Mouse (Mus musculus): ENCODE results near the gene Slc16a13. TPM values are rescaled to one million over a fixed set of nuclear protein-coding genes. Genes with fewer than 3 reads are reported as not detected.

Gene Slc16a13
- polyA plus RNA-seq, 1 experiment from 2014 or later, result 16.0 TPM

GRCm38 (mm10) chr11:70227661-70228245 lies 6.9 kb upstream of the Slc16a13 start:
- H3K9me3 ChIP-seq (replicated peaks), result no peaks in the 10 kb centered on the region
- DNase-seq (ENCODE audit: low spot score), result no peak
- H3K27ac ChIP-seq (replicated peaks), result no peak overlapping the region
- H3K4me1 ChIP-seq, result peaks cover 53% of the 10 kb centered on the region
- peaks cover 90% of the 10 kb centered on the region for H3K27me3 ChIP-seq (ENCODE audit: low read depth, poor library complexity, severe bottlenecking)
- WGBS, result 87% methylated on average over 4 of the region's 4 CpGs
- peak overlapping the region; percentile 12; the same call in 1 of the 2 replicates for H3K4me3 ChIP-seq
- H3K36me3 ChIP-seq, result no peaks in the 10 kb centered on the region

GRCm38 (mm10) chr11:70227126-70227525 lies 6.3 kb upstream of the Slc16a13 start:
- Histone ChIP-seq H3K27ac (replicated peaks) (no peak overlapping the region), H3K4me3 (peak overlapping the region; percentile 39; the same call in 1 of the 2 replicates), H3K9me3 (replicated peaks) (no peaks in the 10 kb centered on the region), H3K36me3 (no peaks in the 10 kb centered on the region), H3K4me1 (peaks cover 51% of the 10 kb centered on the region), H3K27me3 (ENCODE audit: low read depth, poor library complexity, severe bottlenecking) (peaks cover 95% of the 10 kb centered on the region)
- DNase-seq (ENCODE audit: low spot score), result no peak
- 37% methylated on average over 5 of the region's 5 CpGs for WGBS

GRCm38 (mm10) chr11:70226602-70226890 lies 5.7 kb upstream of the Slc16a13 start:
- no peak for DNase-seq (ENCODE audit: low spot score)
- 8% methylated on average over 18 of the region's 18 CpGs for WGBS

GRCm38 (mm10) chr11:70225798-70226601 lies 5.1 kb upstream of the Slc16a13 start:
- no peak overlapping the region; the same call in none of the 2 replicates for H3K27ac ChIP-seq (replicated peaks)

More at GRCm38 (mm10) chr11:70226602-70226890, 5.7 kb upstream of the Slc16a13 start:
- no peaks in the 10 kb centered on the region for H3K36me3 ChIP-seq
- no peaks in the 10 kb centered on the region for H3K9me3 ChIP-seq (replicated peaks)
- no peak overlapping the region; the same call in none of the 2 replicates for H3K27ac ChIP-seq (replicated peaks)
- H3K4me1 ChIP-seq, result peaks cover 55% of the 10 kb centered on the region
- peaks cover 94% of the 10 kb centered on the region for H3K27me3 ChIP-seq (ENCODE audit: low read depth, poor library complexity, severe bottlenecking)
- peak overlapping the region; percentile 39 for H3K4me3 ChIP-seq

GRCm38 (mm10) chr11:70223724-70224123 lies 2.9 kb upstream of the Slc16a13 start:
- no peak overlapping the region for H3K4me3 ChIP-seq
- peaks cover 63% of the 10 kb centered on the region for H3K4me1 ChIP-seq
- no peak for DNase-seq (ENCODE audit: low spot score)
- no peaks in the 10 kb centered on the region for H3K9me3 ChIP-seq (replicated peaks)
- no peak overlapping the region for H3K27ac ChIP-seq (replicated peaks)
- H3K27me3 ChIP-seq (ENCODE audit: low read depth, poor library complexity, severe bottlenecking), result peaks cover 72% of the 10 kb centered on the region
- H3K36me3 ChIP-seq, result peaks cover 3% of the 10 kb centered on the region; the same call in 1 of the 2 replicates
- 85% methylated on average over 9 of the region's 9 CpGs for WGBS

More at GRCm38 (mm10) chr11:70225798-70226601, 5.1 kb upstream of the Slc16a13 start:
- peaks cover 89% of the 10 kb centered on the region for H3K27me3 ChIP-seq (ENCODE audit: low read depth, poor library complexity, severe bottlenecking)
- no peak for DNase-seq (ENCODE audit: low spot score)
- 18% methylated on average over 27 of the region's 27 CpGs for WGBS
- peak overlapping the region; percentile 39 for H3K4me3 ChIP-seq
- H3K4me1 ChIP-seq, result peaks cover 60% of the 10 kb centered on the region
- no peaks in the 10 kb centered on the region for H3K36me3 ChIP-seq
- H3K9me3 ChIP-seq (replicated peaks), result no peaks in the 10 kb centered on the region

GRCm38 (mm10) chr11:70221603-70222500 lies 988 bp upstream of the Slc16a13 start:
- H3K27me3 ChIP-seq (ENCODE audit: low read depth, poor library complexity, severe bottlenecking), result peaks cover 64% of the 10 kb centered on the region
- no peaks in the 10 kb centered on the region for H3K9me3 ChIP-seq (replicated peaks)
- H3K36me3 ChIP-seq, result peaks cover 16% of the 10 kb centered on the region

GRCm38 (mm10) chr11:70220323-70220722 lies 541 bp downstream of the Slc16a13 start:
- no peaks in the 10 kb centered on the region for H3K9me3 ChIP-seq (replicated peaks)
- under 1% methylated on average over 24 of the region's 24 CpGs for WGBS
- peak overlapping the region; percentile 91 for H3K27ac ChIP-seq (replicated peaks)
- peaks cover 17% of the 10 kb centered on the region for H3K36me3 ChIP-seq
- peak overlapping the region; percentile 73 for H3K4me3 ChIP-seq
- no peak for DNase-seq (ENCODE audit: low spot score)
- H3K4me1 ChIP-seq, result peaks cover 49% of the 10 kb centered on the region
- peaks cover 64% of the 10 kb centered on the region for H3K27me3 ChIP-seq (ENCODE audit: low read depth, poor library complexity, severe bottlenecking)

More at GRCm38 (mm10) chr11:70221603-70222500, 988 bp upstream of the Slc16a13 start:
- Histone ChIP-seq H3K4me3 (peak overlapping the region; percentile 73), H3K4me1 (peaks cover 56% of the 10 kb centered on the region), H3K27ac (replicated peaks) (peak overlapping the region; percentile 91)
- no peak for DNase-seq (ENCODE audit: low spot score)
- 12% methylated on average over 14 of the region's 14 CpGs for whole genome bisulfite sequencing

GRCm38 (mm10) chr11:70219873-70220272 lies 991 bp downstream of the Slc16a13 start:
- peaks cover 64% of the 10 kb centered on the region for H3K27me3 ChIP-seq (ENCODE audit: low read depth, poor library complexity, severe bottlenecking)
- peaks cover 17% of the 10 kb centered on the region for H3K36me3 ChIP-seq
- peaks cover 53% of the 10 kb centered on the region for H3K4me1 ChIP-seq
- peak overlapping the region; percentile 91 for H3K27ac ChIP-seq (replicated peaks)
- peak overlapping the region; percentile 73 for H3K4me3 ChIP-seq
- DNase-seq (ENCODE audit: low spot score), result no peak
- WGBS, result 54% methylated on average over 7 of the region's 7 CpGs
- H3K9me3 ChIP-seq (replicated peaks), result no peaks in the 10 kb centered on the region

GRCm38 (mm10) chr11:70218741-70219470 lies 2.0 kb downstream of the Slc16a13 start:
- Histone ChIP-seq H3K27ac (replicated peaks) (no peak overlapping the region), H3K4me3 (peak overlapping the region; percentile 73; the same call in 1 of the 2 replicates), H3K36me3 (peaks cover 17% of the 10 kb centered on the region), H3K27me3 (ENCODE audit: low read depth, poor library complexity, severe bottlenecking) (peaks cover 64% of the 10 kb centered on the region), H3K4me1 (peaks cover 60% of the 10 kb centered on the region), H3K9me3 (replicated peaks) (no peaks in the 10 kb centered on the region)
- 86% methylated on average over 15 of the region's 15 CpGs for WGBS
- no peak for DNase-seq (ENCODE audit: low spot score)

GRCm38 (mm10) chr11:70218039-70218438 lies 2.8 kb downstream of the Slc16a13 start:
- Histone ChIP-seq H3K27me3 (ENCODE audit: low read depth, poor library complexity, severe bottlenecking) (peaks cover 66% of the 10 kb centered on the region), H3K4me3 (no peak overlapping the region), H3K9me3 (replicated peaks) (no peaks in the 10 kb centered on the region), H3K27ac (replicated peaks) (no peak overlapping the region), H3K36me3 (peaks cover 17% of the 10 kb centered on the region), H3K4me1 (peaks cover 67% of the 10 kb centered on the region)
- no peak for DNase-seq (ENCODE audit: low spot score)
- 88% methylated on average over 4 of the region's 4 CpGs for WGBS

- Histone ChIP-seq H3K9me3 (replicated peaks) (no peaks in the 10 kb centered on the region), H3K4me1 (peaks cover 53% of the 10 kb centered on the region), H3K27me3 (ENCODE audit: low read depth, poor library complexity, severe bottlenecking) (peaks cover 66% of the 10 kb centered on the region), H3K27ac (replicated peaks) (no peak overlapping the region), H3K4me3 (no peak overlapping the region), H3K36me3 (peaks cover 17% of the 10 kb centered on the region)
- DNase-seq (ENCODE audit: low spot score), result no peak
- WGBS, result 50% methylated on average over 3 of the region's 3 CpGs
These were observed 4.8 kb downstream of the Slc16a13 start for GRCm38 (mm10) chr11:70216103-70216502.

- Histone ChIP-seq H3K9me3 (replicated peaks) (no peaks in the 10 kb centered on the region), H3K36me3 (peaks cover 17% of the 10 kb centered on the region), H3K27me3 (ENCODE audit: low read depth, poor library complexity, severe bottlenecking) (peaks cover 66% of the 10 kb centered on the region), H3K4me1 (peaks cover 45% of the 10 kb centered on the region), H3K4me3 (peak overlapping the region; percentile 56; the same call in 1 of the 2 replicates), H3K27ac (replicated peaks) (no peak overlapping the region)
- WGBS, result 9% methylated on average over 22 of the region's 22 CpGs
- no peak for DNase-seq (ENCODE audit: low spot score)
These were observed 5.6 kb downstream of the Slc16a13 start for GRCm38 (mm10) chr11:70215301-70215700.

All from midbrain, embryonic 10.5 days (tissue).